Mouse (Mus musculus) lung, adult 18-20 months (tissue): Measurements from ENCODE around the gene Spag8.

Source experiments
- DNase-seq, 2 experiments: peaks; one replicate each; pipeline ENCODE4 v3.0.0; 2022; ENCODE audit warnings: mixed read lengths in 2 of 2

Gene Spag8

GRCm38 (mm10) chr4:43653161-43654015 lies at the start of gene Spag8:
Spag8 (minus strand) TSS chr4:43653594.
- DNase-seq: peak; percentile 62 to 81

GRCm38 (mm10) chr4:43700707-43701106 lies 47.3 kb upstream of the Spag8 start, which contains the start of gene Olfr70:
Olfr70 (minus strand) TSS chr4:43700807.
- DNase-seq: no peak

- peak in 1 of 2 experiments; percentile 38 for DNase-seq
Observed at GRCm38 (mm10) chr4:43696561-43696960, 43.2 kb upstream of the Spag8 start.

GRCm38 (mm10) chr4:43695249-43695671 lies 41.9 kb upstream of the Spag8 start:
- DNase-seq: peak; percentile 69 to 81

- no peak for DNase-seq
Observed at GRCm38 (mm10) chr4:43694439-43695248, 41.2 kb upstream of the Spag8 start.

GRCm38 (mm10) chr4:43693806-43694241 lies 40.4 kb upstream of the Spag8 start:
- peak; percentile 63 to 72 for DNase-seq

- DNase-seq: no peak
Observed at GRCm38 (mm10) chr4:43691026-43691425, 37.6 kb upstream of the Spag8 start.

- DNase-seq: no peak
Observed at GRCm38 (mm10) chr4:43690021-43690420, 36.6 kb upstream of the Spag8 start.

- DNase-seq: no peak
Observed at GRCm38 (mm10) chr4:43679416-43680043, 26.1 kb upstream of the Spag8 start.

- DNase-seq: no peak
Observed at GRCm38 (mm10) chr4:43678541-43678940, 25.1 kb upstream of the Spag8 start.

GRCm38 (mm10) chr4:43675608-43676007 lies 22.2 kb upstream of the Spag8 start:
- no peak for DNase-seq

GRCm38 (mm10) chr4:43674974-43675373 lies 21.6 kb upstream of the Spag8 start:
- DNase-seq: no peak

GRCm38 (mm10) chr4:43673703-43674102 lies 20.3 kb upstream of the Spag8 start:
- peak; percentile 30 to 55 for DNase-seq

- DNase-seq: peak; percentile 83 to 89
Observed at GRCm38 (mm10) chr4:43672070-43672469, 18.7 kb upstream of the Spag8 start.

GRCm38 (mm10) chr4:43669428-43669794 lies 16.0 kb upstream of the Spag8 start:
- DNase-seq: peak; percentile 83 to 85

- peak; percentile 92 for DNase-seq
Observed at GRCm38 (mm10) chr4:43668782-43669427, 15.5 kb upstream of the Spag8 start, which contains the start of the genes Tmem8b and Fam221b. Tmem8b (plus strand) TSS chr4:43668971. Fam221b (minus strand) TSS chr4:43669145.

GRCm38 (mm10) chr4:43666412-43666811 lies 13.0 kb upstream of the Spag8 start:
- DNase-seq: no peak

GRCm38 (mm10) chr4:43657146-43657545 lies 3.8 kb upstream of the Spag8 start:
- DNase-seq: no peak

GRCm38 (mm10) chr4:43656339-43657109 lies 3.1 kb upstream of the Spag8 start, which contains the start of gene Hint2:
Hint2 (minus strand) TSS chr4:43656466.
- DNase-seq: peak; percentile 97

- DNase-seq: no peak
Observed at GRCm38 (mm10) chr4:43655656-43656338, 2.4 kb upstream of the Spag8 start.

GRCm38 (mm10) chr4:43652726-43653125 lies 668 bp downstream of the Spag8 start:
- DNase-seq: no peak
